Mouse (Mus musculus) forebrain, embryonic 15.5 days (tissue): ENCODE measurements around the gene Bbx. TPM values are rescaled to one million over a fixed set of nuclear protein-coding genes. Genes with fewer than 3 reads are reported as not detected.

Source experiments
- ATAC-seq: fragments of 200-750 bp; cut with Nextera tagmentation; replicated peaks from 2 replicates; pipeline ENCODE4 v1.8.0; 2017; ENCODE audit warnings: mild to moderate bottlenecking, moderate TSS enrichment, moderate library complexity
- H3K27ac ChIP-seq: fragments of 300-500 bp; sonication (generic); replicated peaks from 2 replicates; pipeline ENCODE4 v1.5.1; 2015; ENCODE audit warnings: mild to moderate bottlenecking, inconsistent platforms
- H3K27me3 ChIP-seq: fragments of 300-500 bp; sonication (generic); 2 replicates; pipeline ENCODE4 v1.6.1; 2015; ENCODE audit warnings: inconsistent platforms
- H3K36me3 ChIP-seq: fragments of 300-500 bp; sonication (generic); 2 replicates; pipeline ENCODE4 v1.6.1; 2015; ENCODE audit warnings: mild to moderate bottlenecking, inconsistent platforms
- H3K4me1 ChIP-seq: fragments of 300-500 bp; sonication (generic); 2 replicates; pipeline ENCODE4 v1.6.1; 2015; ENCODE audit warnings: inconsistent platforms
- H3K4me2 ChIP-seq: fragments of 300-500 bp; sonication (generic); replicated peaks from 2 replicates; pipeline ENCODE4 v1.6.1; 2015; ENCODE audit warnings: mild to moderate bottlenecking, inconsistent platforms
- H3K4me3 ChIP-seq: fragments of 300-500 bp; sonication (generic); 2 replicates; pipeline ENCODE4 v1.5.1; 2015; ENCODE audit warnings: mild to moderate bottlenecking, inconsistent platforms
- H3K9ac ChIP-seq: fragments of 300-500 bp; sonication (generic); replicated peaks from 2 replicates; pipeline ENCODE4 v1.6.1; 2015; ENCODE audit warnings: mild to moderate bottlenecking, inconsistent platforms
- H3K9me3 ChIP-seq: fragments of 300-500 bp; sonication (generic); 2 replicates; pipeline ENCODE4 v1.6.1; 2016; ENCODE audit warnings: inconsistent platforms
- WGBS: fragments of 180-500 bp; shearing (Covaris S2); methylation state at CpG from one replicate; pipeline ENCODE4 v1.1.7; 2015; ENCODE audit warnings: mixed read lengths; 5-methylcytosine and 5-hydroxymethylcytosine counted together
- polyA plus RNA-seq: library from polyadenylated mRNA; unstranded; fragments of >200 nt; fragmentation: Nextera tagmentation; extraction: Ambion mirVana; gene quantifications from 2 replicates; pipeline ENCODE4 v1.2.1, GENCODE M21; 2015

The Bbx gene
- polyA plus RNA-seq, 1 experiment from 2014 or later = 33.5 TPM

- Histone ChIP-seq H3K4me1 (peaks cover 4% of the 10 kb centered on the region; the same call in 1 of the 2 replicates), H3K4me2 (no peak overlapping the region), H3K9me3 (no peaks in the 10 kb centered on the region), H3K9ac (no peak overlapping the region), H3K36me3 (no peaks in the 10 kb centered on the region), H3K27ac (no peak overlapping the region), H3K27me3 (no peaks in the 10 kb centered on the region), H3K4me3 (no peak overlapping the region)
- no peak for ATAC-seq
- WGBS = 82% methylated on average over 6 of the region's 6 CpGs
These were observed 180.7 kb downstream of the Bbx start for GRCm38 (mm10) chr16:50251417-50251975.

- WGBS = 53% methylated on average over 5 of the region's 5 CpGs
- Histone ChIP-seq H3K27ac (no peak overlapping the region), H3K9ac (no peak overlapping the region), H3K27me3 (no peaks in the 10 kb centered on the region), H3K4me3 (no peak overlapping the region), H3K4me2 (no peak overlapping the region), H3K36me3 (no peaks in the 10 kb centered on the region), H3K9me3 (no peaks in the 10 kb centered on the region), H3K4me1 (peaks cover 4% of the 10 kb centered on the region; the same call in 1 of the 2 replicates)
- no peak for ATAC-seq
These were observed 181.7 kb downstream of the Bbx start for GRCm38 (mm10) chr16:50250469-50250868.

GRCm38 (mm10) chr16:50249036-50249435 is 183.2 kb downstream of the Bbx start:
- 95% methylated on average over 3 of the region's 3 CpGs for WGBS
- no peak overlapping the region for H3K9ac ChIP-seq
- H3K4me2 ChIP-seq = no peak overlapping the region
- no peak overlapping the region for H3K27ac ChIP-seq
- peaks cover 4% of the 10 kb centered on the region; the same call in 1 of the 2 replicates for H3K4me1 ChIP-seq
- no peak for ATAC-seq
- no peaks in the 10 kb centered on the region for H3K9me3 ChIP-seq
- no peak overlapping the region for H3K4me3 ChIP-seq
- H3K36me3 ChIP-seq = no peaks in the 10 kb centered on the region
- no peaks in the 10 kb centered on the region for H3K27me3 ChIP-seq

- 75% methylated on average over 4 of the region's 4 CpGs for WGBS
- no peak for ATAC-seq
- no peaks in the 10 kb centered on the region for H3K27me3 ChIP-seq
These were observed 189.7 kb downstream of the Bbx start for GRCm38 (mm10) chr16:50242444-50242843.

GRCm38 (mm10) chr16:50241604-50242003 is 190.6 kb downstream of the Bbx start:
- H3K4me1 ChIP-seq = no peaks in the 10 kb centered on the region
- no peaks in the 10 kb centered on the region for H3K27me3 ChIP-seq
- no peak overlapping the region for H3K9ac ChIP-seq
- 95% methylated on average over 3 of the region's 3 CpGs for WGBS
- no peak overlapping the region for H3K4me2 ChIP-seq
- H3K4me3 ChIP-seq = no peak overlapping the region
- no peaks in the 10 kb centered on the region for H3K9me3 ChIP-seq
- no peaks in the 10 kb centered on the region for H3K36me3 ChIP-seq
- ATAC-seq = no peak
- no peak overlapping the region for H3K27ac ChIP-seq

More at GRCm38 (mm10) chr16:50242444-50242843, 189.7 kb downstream of the Bbx start:
- Histone ChIP-seq H3K9ac (no peak overlapping the region), H3K9me3 (no peaks in the 10 kb centered on the region), H3K4me3 (no peak overlapping the region), H3K27ac (no peak overlapping the region), H3K36me3 (no peaks in the 10 kb centered on the region), H3K4me2 (no peak overlapping the region), H3K4me1 (no peaks in the 10 kb centered on the region)

- H3K27me3 ChIP-seq = no peaks in the 10 kb centered on the region
These were observed 197.0 kb downstream of the Bbx start for GRCm38 (mm10) chr16:50235231-50235630.

GRCm38 (mm10) chr16:50230624-50231023 is 201.6 kb downstream of the Bbx start:
- no peaks in the 10 kb centered on the region for H3K9me3 ChIP-seq
- no peak overlapping the region for H3K27ac ChIP-seq
- H3K27me3 ChIP-seq = no peaks in the 10 kb centered on the region
- WGBS = 99% methylated on average over 2 of the region's 2 CpGs
- H3K36me3 ChIP-seq = no peaks in the 10 kb centered on the region
- H3K4me3 ChIP-seq = no peak overlapping the region
- no peak overlapping the region for H3K4me2 ChIP-seq
- H3K9ac ChIP-seq = no peak overlapping the region
- no peak for ATAC-seq
- H3K4me1 ChIP-seq = no peaks in the 10 kb centered on the region

More at GRCm38 (mm10) chr16:50235231-50235630, 197.0 kb downstream of the Bbx start:
- Histone ChIP-seq H3K4me3 (no peak overlapping the region), H3K4me2 (no peak overlapping the region), H3K27ac (no peak overlapping the region), H3K4me1 (no peaks in the 10 kb centered on the region), H3K9me3 (no peaks in the 10 kb centered on the region), H3K9ac (no peak overlapping the region), H3K36me3 (no peaks in the 10 kb centered on the region)
- 48% methylated on average over 3 of the region's 3 CpGs for WGBS
- no peak for ATAC-seq

- Histone ChIP-seq H3K27me3 (no peaks in the 10 kb centered on the region), H3K4me3 (no peak overlapping the region), H3K36me3 (peaks cover 6% of the 10 kb centered on the region; the same call in 1 of the 2 replicates), H3K4me1 (no peaks in the 10 kb centered on the region), H3K9me3 (no peaks in the 10 kb centered on the region), H3K27ac (no peak overlapping the region), H3K9ac (no peak overlapping the region), H3K4me2 (no peak overlapping the region)
- WGBS = 93% methylated on average over 1 of the region's 1 CpGs
- no peak for ATAC-seq
These were observed 203.4 kb downstream of the Bbx start for GRCm38 (mm10) chr16:50228833-50229232.

GRCm38 (mm10) chr16:50226274-50226673 is 205.9 kb downstream of the Bbx start:
- H3K9me3 ChIP-seq = no peaks in the 10 kb centered on the region
- no peaks in the 10 kb centered on the region for H3K4me1 ChIP-seq
- peaks cover 6% of the 10 kb centered on the region; the same call in 1 of the 2 replicates for H3K36me3 ChIP-seq
- no peak overlapping the region for H3K27ac ChIP-seq
- no peak overlapping the region for H3K9ac ChIP-seq
- 63% methylated on average over 1 of the region's 1 CpGs for WGBS
- no peak for ATAC-seq
- H3K4me3 ChIP-seq = no peak overlapping the region
- H3K4me2 ChIP-seq = no peak overlapping the region
- H3K27me3 ChIP-seq = no peaks in the 10 kb centered on the region

- Histone ChIP-seq H3K9me3 (no peaks in the 10 kb centered on the region), H3K27me3 (no peaks in the 10 kb centered on the region), H3K36me3 (peaks cover 6% of the 10 kb centered on the region; the same call in 1 of the 2 replicates), H3K4me2 (no peak overlapping the region), H3K27ac (no peak overlapping the region), H3K4me3 (no peak overlapping the region), H3K9ac (no peak overlapping the region), H3K4me1 (no peaks in the 10 kb centered on the region)
- 92% methylated on average over 3 of the region's 3 CpGs for WGBS
- ATAC-seq = no peak
These were observed 207.2 kb downstream of the Bbx start for GRCm38 (mm10) chr16:50224946-50225345.

- Histone ChIP-seq H3K36me3 (peaks cover 6% of the 10 kb centered on the region; the same call in 1 of the 2 replicates), H3K4me2 (no peak overlapping the region), H3K4me3 (no peak overlapping the region), H3K9me3 (no peaks in the 10 kb centered on the region), H3K27ac (no peak overlapping the region), H3K4me1 (no peaks in the 10 kb centered on the region), H3K9ac (no peak overlapping the region), H3K27me3 (no peaks in the 10 kb centered on the region)
- 74% methylated on average over 8 of the region's 8 CpGs for WGBS
- ATAC-seq = peak; percentile 23; the same call in 1 of the 2 replicates
These were observed 211.3 kb downstream of the Bbx start for GRCm38 (mm10) chr16:50220734-50221501.

GRCm38 (mm10) chr16:50217084-50217483 is 215.1 kb downstream of the Bbx start:
- no peak overlapping the region for H3K4me2 ChIP-seq
- H3K4me1 ChIP-seq = no peaks in the 10 kb centered on the region
- no peak overlapping the region for H3K9ac ChIP-seq
- no peak overlapping the region for H3K4me3 ChIP-seq
- no peaks in the 10 kb centered on the region for H3K36me3 ChIP-seq
- ATAC-seq = no peak
- H3K27me3 ChIP-seq = no peaks in the 10 kb centered on the region
- no peak overlapping the region for H3K27ac ChIP-seq
- H3K9me3 ChIP-seq = no peaks in the 10 kb centered on the region
